Mouse (Mus musculus) heart, postnatal 0 days (tissue): ENCODE measurements at regions not wholly inside any gene's neighbourhood (a gene's known extent, or its start where the extent isn't known, plus 50 kb on each side); places are given as distances from the start of the nearest gene placed in this dataset.

Experiments used
- CTCF ChIP-seq: IDR thresholded peaks from 2 replicates; pipeline ENCODE4 v1.5.1; 2016; ENCODE audit warnings: antibody characterized with exemption, control low read depth, low read depth
- EP300 ChIP-seq: IDR thresholded peaks from 2 replicates; pipeline ENCODE4 v1.6.1; 2016; ENCODE audit warnings: antibody characterized with exemption, low read depth

DNA sequence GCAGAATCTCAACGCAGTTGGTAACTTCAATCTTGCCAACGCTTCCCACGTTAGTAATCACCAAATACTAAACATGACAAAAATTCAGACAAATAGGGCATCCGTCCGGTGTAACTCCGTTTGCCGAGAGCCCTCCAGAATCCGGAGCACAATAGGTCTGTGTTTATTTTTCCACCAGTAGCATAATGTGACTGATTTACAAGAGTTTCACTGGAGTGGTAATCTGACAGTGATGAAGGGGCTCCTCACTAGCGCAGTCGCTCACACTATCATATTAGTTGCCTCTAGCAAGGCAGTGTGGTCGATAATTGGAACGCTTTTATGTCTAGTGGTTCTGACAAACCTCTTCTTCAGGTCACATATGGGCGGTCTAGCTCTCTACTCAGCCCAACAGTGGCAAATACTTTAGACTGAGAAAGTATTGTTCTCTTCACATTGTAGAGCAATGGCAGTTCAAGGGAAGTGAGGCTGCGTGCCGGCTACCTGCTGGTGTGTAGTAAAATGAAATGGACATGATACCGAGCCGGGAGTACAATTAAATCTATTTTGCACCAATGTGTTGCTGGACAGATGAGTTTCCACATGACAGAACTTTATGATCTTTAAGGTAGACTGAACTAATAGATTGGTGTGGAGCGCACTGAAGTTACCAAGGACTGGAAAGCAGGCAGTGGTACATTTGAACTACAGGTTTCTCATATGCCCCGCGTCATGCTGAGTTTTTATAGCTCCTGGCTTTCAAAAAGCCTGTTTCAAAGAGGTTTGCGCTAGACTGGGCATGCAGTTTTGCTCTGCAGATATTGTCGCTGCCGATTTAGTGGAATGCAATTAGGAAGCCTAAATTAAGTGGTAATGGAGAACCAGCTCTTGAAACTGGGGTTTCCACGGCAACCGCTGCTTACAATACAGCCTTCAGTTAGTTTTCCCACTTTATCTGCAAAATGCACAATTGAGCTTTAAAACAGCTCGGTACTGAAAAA, 155.7 kb upstream of the Pou3f3 start:
- TF ChIP-seq CTCF = no peak
- TF ChIP-seq EP300 = no peak
